Mouse (Mus musculus): Measurements from ENCODE around the gene Mef2c. TPM values are rescaled to one million over a fixed set of nuclear protein-coding genes. Genes with fewer than 3 reads are reported as not detected.
A peak's percentile ranks its signal among the peaks of the same experiment; 100 is the strongest.

Mef2c gene
- polyA plus RNA-seq, 1 experiment from 2014 or later = 53.3 TPM

GRCm38 (mm10) chr13:83517660-83518609 is 14.1 kb downstream of the Mef2c start:
- WGBS = under 1% methylated on average over 27 of the region's 27 CpGs
- peak overlapping the region; percentile 62 for H3K4me2 ChIP-seq (replicated peaks; ENCODE audit: low read depth, low read length)
- ATAC-seq (ENCODE audit: insufficient number of reproducible peaks, insufficient read depth, low FRiP score, low read depth) = peak; percentile 88
- no peaks in the 10 kb centered on the region for H3K9me3 ChIP-seq (ENCODE audit: control insufficient read depth, low read depth, low read length)
- no peaks in the 10 kb centered on the region for H3K27me3 ChIP-seq (ENCODE audit: control insufficient read depth, insufficient read depth, low read length)
- H3K4me3 ChIP-seq (ENCODE audit: low read depth, low read length) = peak overlapping the region; percentile 40
- H3K36me3 ChIP-seq (ENCODE audit: control insufficient read depth, insufficient read depth, low read length) = no peaks in the 10 kb centered on the region
- peak overlapping the region; percentile 33 for H3K9ac ChIP-seq (replicated peaks; ENCODE audit: low read depth, low read length)
- H3K4me1 ChIP-seq (ENCODE audit: control insufficient read depth, insufficient read depth, low read length) = no peaks in the 10 kb centered on the region
- peak overlapping the region; percentile 61 for H3K27ac ChIP-seq (ENCODE audit: low read length)

- H3K4me2 ChIP-seq (replicated peaks; ENCODE audit: low read depth, low read length) = no peak overlapping the region
- H3K9ac ChIP-seq (replicated peaks; ENCODE audit: low read depth, low read length) = no peak overlapping the region
- no peaks in the 10 kb centered on the region for H3K9me3 ChIP-seq (ENCODE audit: control insufficient read depth, low read depth, low read length)
- H3K27ac ChIP-seq (ENCODE audit: low read length) = no peak overlapping the region
- no peak overlapping the region for H3K4me3 ChIP-seq (ENCODE audit: low read depth, low read length)
- 55% methylated on average over 4 of the region's 4 CpGs for WGBS
- no peaks in the 10 kb centered on the region for H3K36me3 ChIP-seq (ENCODE audit: control insufficient read depth, insufficient read depth, low read length)
- no peak for ATAC-seq (ENCODE audit: insufficient number of reproducible peaks, insufficient read depth, low FRiP score, low read depth)
- no peaks in the 10 kb centered on the region; the same call in 1 of the 2 replicates for H3K4me1 ChIP-seq (ENCODE audit: control insufficient read depth, insufficient read depth, low read length)
- no peaks in the 10 kb centered on the region for H3K27me3 ChIP-seq (ENCODE audit: control insufficient read depth, insufficient read depth, low read length)
Observed at GRCm38 (mm10) chr13:83520807-83521206, 17.0 kb downstream of the Mef2c start.

GRCm38 (mm10) chr13:83523232-83523969 is 19.6 kb downstream of the Mef2c start:
- ATAC-seq (ENCODE audit: insufficient number of reproducible peaks, insufficient read depth, low FRiP score, low read depth) = peak; percentile 66
- Histone ChIP-seq H3K27ac (ENCODE audit: low read length) (peak overlapping the region; percentile 81; the same call in 1 of the 2 replicates), H3K4me2 (replicated peaks; ENCODE audit: low read depth, low read length) (peak overlapping the region; percentile 72), H3K27me3 (ENCODE audit: control insufficient read depth, insufficient read depth, low read length) (no peaks in the 10 kb centered on the region), H3K4me3 (ENCODE audit: low read depth, low read length) (peak overlapping the region; percentile 63), H3K36me3 (ENCODE audit: control insufficient read depth, insufficient read depth, low read length) (no peaks in the 10 kb centered on the region), H3K4me1 (ENCODE audit: control insufficient read depth, insufficient read depth, low read length) (no peaks in the 10 kb centered on the region; the same call in 1 of the 2 replicates), H3K9ac (replicated peaks; ENCODE audit: low read depth, low read length) (peak overlapping the region; percentile 53), H3K9me3 (ENCODE audit: control insufficient read depth, low read depth, low read length) (no peaks in the 10 kb centered on the region)
- WGBS = 3% methylated on average over 35 of the region's 35 CpGs

DNA sequence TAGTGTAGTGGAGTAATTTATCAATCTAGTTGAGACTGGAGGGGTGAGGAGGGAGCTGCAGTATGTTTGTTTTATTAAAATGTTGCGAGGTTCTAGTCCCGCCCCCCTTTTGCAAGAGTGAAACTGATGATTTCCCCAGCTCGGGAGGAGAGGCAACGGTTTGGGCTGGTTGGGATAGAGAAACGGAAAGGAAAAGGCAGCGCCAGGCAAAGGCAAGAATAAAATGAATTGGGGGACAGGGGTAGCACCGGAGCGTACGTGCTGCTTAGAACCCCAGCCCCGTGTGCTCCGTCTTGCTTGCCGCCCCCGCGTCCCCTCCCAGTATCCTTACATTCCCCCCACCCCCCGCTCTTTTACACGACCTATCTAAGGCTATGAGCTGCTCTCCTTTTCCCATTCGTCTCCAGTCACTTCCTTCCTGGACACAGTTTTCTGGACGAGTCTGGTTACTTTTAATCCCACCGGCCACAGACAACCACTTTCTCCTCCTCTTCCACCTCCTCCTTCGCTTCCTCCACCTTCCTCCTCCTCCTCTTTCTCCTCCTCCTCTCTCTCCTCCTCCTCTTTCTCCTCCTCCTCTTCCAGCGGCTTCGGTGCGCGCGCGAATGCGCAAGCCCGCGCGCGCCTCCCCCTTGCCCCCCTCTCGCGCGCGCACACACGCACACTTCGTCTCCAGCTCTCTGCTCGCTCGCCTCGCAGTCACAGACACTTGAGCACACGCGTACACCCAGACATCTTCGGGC is 20.5 kb downstream of the Mef2c start:
- H3K9me3 ChIP-seq (ENCODE audit: control insufficient read depth, low read depth, low read length) = no peaks in the 10 kb centered on the region
- WGBS = under 1% methylated on average over 41 of the region's 43 CpGs
- H3K4me1 ChIP-seq (ENCODE audit: control insufficient read depth, insufficient read depth, low read length) = no peaks in the 10 kb centered on the region; the same call in 1 of the 2 replicates
- H3K27ac ChIP-seq (ENCODE audit: low read length) = peak overlapping the region; percentile 81; the same call in 1 of the 2 replicates
- H3K4me2 ChIP-seq (replicated peaks; ENCODE audit: low read depth, low read length) = peak overlapping the region; percentile 72
- H3K36me3 ChIP-seq (ENCODE audit: control insufficient read depth, insufficient read depth, low read length) = no peaks in the 10 kb centered on the region
- peak overlapping the region; percentile 53 for H3K9ac ChIP-seq (replicated peaks; ENCODE audit: low read depth, low read length)
- H3K4me3 ChIP-seq (ENCODE audit: low read depth, low read length) = peak overlapping the region; percentile 63
- ATAC-seq (ENCODE audit: insufficient number of reproducible peaks, insufficient read depth, low FRiP score, low read depth) = peak; percentile 80
- H3K27me3 ChIP-seq (ENCODE audit: control insufficient read depth, insufficient read depth, low read length) = no peaks in the 10 kb centered on the region

- H3K4me1 ChIP-seq (ENCODE audit: control insufficient read depth, insufficient read depth, low read length) = no peaks in the 10 kb centered on the region; the same call in 1 of the 2 replicates
- no peak for ATAC-seq (ENCODE audit: insufficient number of reproducible peaks, insufficient read depth, low FRiP score, low read depth)
- peak overlapping the region; percentile 63 for H3K4me3 ChIP-seq (ENCODE audit: low read depth, low read length)
- H3K9me3 ChIP-seq (ENCODE audit: control insufficient read depth, low read depth, low read length) = no peaks in the 10 kb centered on the region
- peak overlapping the region; percentile 81; the same call in 1 of the 2 replicates for H3K27ac ChIP-seq (ENCODE audit: low read length)
- no peak overlapping the region; the same call in 1 of the 2 replicates for H3K9ac ChIP-seq (replicated peaks; ENCODE audit: low read depth, low read length)
- H3K4me2 ChIP-seq (replicated peaks; ENCODE audit: low read depth, low read length) = peak overlapping the region; percentile 72
- no peaks in the 10 kb centered on the region for H3K36me3 ChIP-seq (ENCODE audit: control insufficient read depth, insufficient read depth, low read length)
- 5% methylated on average over 7 of the region's 7 CpGs for whole genome bisulfite sequencing
- no peaks in the 10 kb centered on the region for H3K27me3 ChIP-seq (ENCODE audit: control insufficient read depth, insufficient read depth, low read length)
Observed at GRCm38 (mm10) chr13:83524902-83525715, 21.3 kb downstream of the Mef2c start.

DNA sequence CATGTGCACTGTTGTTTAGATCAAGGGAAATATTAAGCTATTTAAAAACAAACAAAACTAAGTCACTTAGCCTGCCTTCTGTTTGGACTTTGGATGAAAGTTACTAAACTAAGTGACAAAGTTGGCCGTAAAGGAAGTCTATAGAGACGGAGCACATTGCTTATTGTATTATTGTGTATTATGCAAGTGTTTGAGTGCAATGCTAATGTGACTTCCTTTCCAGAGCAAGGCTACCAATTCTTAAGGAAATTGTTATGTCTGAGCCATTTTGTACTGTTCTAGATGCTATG is 21.8 kb downstream of the Mef2c start:
- H3K27me3 ChIP-seq (ENCODE audit: control insufficient read depth, insufficient read depth, low read length) = no peaks in the 10 kb centered on the region
- no peaks in the 10 kb centered on the region for H3K9me3 ChIP-seq (ENCODE audit: control insufficient read depth, low read depth, low read length)
- no peaks in the 10 kb centered on the region for H3K36me3 ChIP-seq (ENCODE audit: control insufficient read depth, insufficient read depth, low read length)
- H3K27ac ChIP-seq (ENCODE audit: low read length) = no peak overlapping the region
- no peaks in the 10 kb centered on the region; the same call in 1 of the 2 replicates for H3K4me1 ChIP-seq (ENCODE audit: control insufficient read depth, insufficient read depth, low read length)
- peak overlapping the region; percentile 72 for H3K4me2 ChIP-seq (replicated peaks; ENCODE audit: low read depth, low read length)
- 32% methylated on average over 2 of the region's 2 CpGs for WGBS
- H3K9ac ChIP-seq (replicated peaks; ENCODE audit: low read depth, low read length) = no peak overlapping the region
- no peak for ATAC-seq (ENCODE audit: insufficient number of reproducible peaks, insufficient read depth, low FRiP score, low read depth)
- peak overlapping the region; percentile 63 for H3K4me3 ChIP-seq (ENCODE audit: low read depth, low read length)

- no peaks in the 10 kb centered on the region; the same call in 1 of the 2 replicates for H3K4me1 ChIP-seq (ENCODE audit: control insufficient read depth, insufficient read depth, low read length)
- no peak overlapping the region for H3K27ac ChIP-seq (ENCODE audit: low read length)
- no peaks in the 10 kb centered on the region for H3K9me3 ChIP-seq (ENCODE audit: control insufficient read depth, low read depth, low read length)
- H3K4me3 ChIP-seq (ENCODE audit: low read depth, low read length) = peak overlapping the region; percentile 63
- H3K4me2 ChIP-seq (replicated peaks; ENCODE audit: low read depth, low read length) = peak overlapping the region; percentile 72
- H3K27me3 ChIP-seq (ENCODE audit: control insufficient read depth, insufficient read depth, low read length) = no peaks in the 10 kb centered on the region
- no peak overlapping the region for H3K9ac ChIP-seq (replicated peaks; ENCODE audit: low read depth, low read length)
- ATAC-seq (ENCODE audit: insufficient number of reproducible peaks, insufficient read depth, low FRiP score, low read depth) = no peak
- WGBS = 34% methylated on average over 6 of the region's 6 CpGs
- no peaks in the 10 kb centered on the region for H3K36me3 ChIP-seq (ENCODE audit: control insufficient read depth, insufficient read depth, low read length)
Observed at GRCm38 (mm10) chr13:83526066-83526465, 22.2 kb downstream of the Mef2c start.

Data from stomach, embryonic 14.5 days (tissue).